Mouse (Mus musculus) midbrain, embryonic 16.5 days (tissue): ENCODE data around the gene Map7. TPM values are rescaled to one million over a fixed set of nuclear protein-coding genes. Genes with fewer than 3 reads are reported as not detected.

ENCODE experiments used
- ATAC-seq: fragments of 200-750 bp; cut with Nextera tagmentation; 2 replicates; pipeline ENCODE4 v1.8.0; 2017; ENCODE audit warnings: moderate TSS enrichment
- H3K27ac ChIP-seq: fragments of 300-500 bp; sonication (generic); 2 replicates; pipeline ENCODE4 v1.5.1; 2014; ENCODE audit warnings: mild to moderate bottlenecking, low read length, mixed read lengths
- H3K27me3 ChIP-seq: fragments of 300-500 bp; sonication (generic); 2 replicates; pipeline ENCODE4 v1.6.1; 2014; ENCODE audit warnings: low read depth, low read length, mixed read lengths; ENCODE audit not compliant: control insufficient read depth, insufficient read depth
- H3K36me3 ChIP-seq: fragments of 300-500 bp; sonication (generic); 2 replicates; pipeline ENCODE4 v1.6.1; 2014; ENCODE audit warnings: mild to moderate bottlenecking, low read length, moderate library complexity, mixed read lengths; ENCODE audit not compliant: control insufficient read depth, insufficient read depth
- H3K4me1 ChIP-seq: fragments of 300-500 bp; sonication (generic); 2 replicates; pipeline ENCODE4 v1.6.1; 2014; ENCODE audit warnings: mild to moderate bottlenecking, low read length, mixed read lengths; ENCODE audit not compliant: control insufficient read depth, insufficient read depth
- H3K4me2 ChIP-seq: fragments of 300-500 bp; sonication (generic); 2 replicates; pipeline ENCODE4 v1.6.1; 2014; ENCODE audit warnings: mild to moderate bottlenecking, low read length, mixed read lengths
- H3K4me3 ChIP-seq: fragments of 300-500 bp; sonication (generic); 2 replicates; pipeline ENCODE4 v1.5.1; 2014; ENCODE audit warnings: low read depth, mild to moderate bottlenecking, low read length, moderate library complexity, mixed read lengths
- H3K9ac ChIP-seq: fragments of 300-500 bp; sonication (generic); 2 replicates; pipeline ENCODE4 v1.6.1; 2014; ENCODE audit warnings: low read depth, low read length, mixed read lengths
- H3K9me3 ChIP-seq: fragments of 300-500 bp; sonication (generic); replicated peaks from 2 replicates; pipeline ENCODE4 v1.6.1; 2014; ENCODE audit warnings: mild to moderate bottlenecking, low read length, mixed read lengths; ENCODE audit not compliant: control insufficient read depth, poor library complexity, severe bottlenecking
- WGBS: fragments of 180-500 bp; shearing (Covaris S2); extraction: QIAGEN DNeasy Blood & Tissue Kit; methylation state at CpG from one replicate; pipeline ENCODE4 v1.1.7; 2014; 5-methylcytosine and 5-hydroxymethylcytosine counted together
- polyA plus RNA-seq: library from polyadenylated mRNA; unstranded; fragments of >200 nt; fragmentation: Nextera tagmentation; extraction: Ambion mirVana; gene quantifications from 2 replicates; pipeline ENCODE4 v1.2.1, GENCODE M21; 2015

The Map7 gene
- polyA plus RNA-seq, 1 experiment from 2014 or later: 8.5 TPM

- Histone ChIP-seq H3K27me3 (no peaks in the 10 kb centered on the region), H3K4me3 (no peak overlapping the region), H3K27ac (no peak overlapping the region), H3K4me1 (peaks cover 3% of the 10 kb centered on the region; the same call in 1 of the 2 replicates), H3K4me2 (no peak overlapping the region), H3K9ac (no peak overlapping the region), H3K36me3 (no peaks in the 10 kb centered on the region), H3K9me3 (no peaks in the 10 kb centered on the region)
- 92% methylated on average over 6 of the region's 6 CpGs for WGBS
- ATAC-seq: no peak
Measured at GRCm38 (mm10) chr10:20190139-20190747, 42.0 kb downstream of the Map7 start.

- H3K4me2 ChIP-seq: no peak overlapping the region
- H3K9me3 ChIP-seq: no peaks in the 10 kb centered on the region
- peaks cover 9% of the 10 kb centered on the region for H3K4me1 ChIP-seq
- no peak overlapping the region for H3K4me3 ChIP-seq
- ATAC-seq: no peak
- H3K27ac ChIP-seq: no peak overlapping the region
- WGBS: 16% methylated on average over 13 of the region's 13 CpGs
- no peaks in the 10 kb centered on the region for H3K36me3 ChIP-seq
- no peak overlapping the region for H3K9ac ChIP-seq
- H3K27me3 ChIP-seq: no peaks in the 10 kb centered on the region
Measured at GRCm38 (mm10) chr10:20194847-20195540, 46.7 kb downstream of the Map7 start.

DNA sequence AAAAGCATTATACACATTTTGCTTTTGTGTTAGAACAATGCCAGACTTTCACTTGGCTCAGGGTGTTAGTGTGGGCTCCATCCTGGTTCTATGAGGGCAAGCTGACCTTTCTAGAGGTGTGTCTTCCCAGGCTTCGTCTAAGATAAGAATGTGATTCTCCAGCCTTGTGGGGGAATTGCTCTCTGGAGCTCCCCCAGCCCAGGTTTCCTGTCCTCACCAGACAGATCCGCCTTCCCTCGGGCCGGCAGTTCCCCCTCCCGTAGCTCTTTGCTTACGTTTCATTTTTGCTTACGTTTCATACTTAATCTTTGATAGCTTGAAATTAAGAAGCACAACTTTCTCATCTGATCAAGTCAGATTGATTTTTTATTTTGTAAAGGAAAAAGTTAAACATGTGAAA lies 48.8 kb downstream of the Map7 start:
- WGBS: 78% methylated on average over 7 of the region's 7 CpGs
- Histone ChIP-seq H3K4me1 (peaks cover 9% of the 10 kb centered on the region), H3K9me3 (no peaks in the 10 kb centered on the region), H3K27ac (no peak overlapping the region), H3K36me3 (no peaks in the 10 kb centered on the region), H3K4me3 (no peak overlapping the region), H3K4me2 (no peak overlapping the region), H3K9ac (no peak overlapping the region), H3K27me3 (no peaks in the 10 kb centered on the region)
- no peak for ATAC-seq

GRCm38 (mm10) chr10:20198968-20199737 lies 50.9 kb downstream of the Map7 start:
- Histone ChIP-seq H3K4me3 (no peak overlapping the region), H3K36me3 (no peaks in the 10 kb centered on the region), H3K4me2 (no peak overlapping the region), H3K27me3 (no peaks in the 10 kb centered on the region), H3K9ac (no peak overlapping the region), H3K4me1 (peaks cover 9% of the 10 kb centered on the region), H3K9me3 (no peaks in the 10 kb centered on the region), H3K27ac (0 out of 2 replicates have a peak overlapping the region, but pooled peaks have one; percentile 22)
- WGBS: 48% methylated on average over 10 of the region's 10 CpGs
- ATAC-seq: peak; percentile 16; the same call in 1 of the 2 replicates

DNA sequence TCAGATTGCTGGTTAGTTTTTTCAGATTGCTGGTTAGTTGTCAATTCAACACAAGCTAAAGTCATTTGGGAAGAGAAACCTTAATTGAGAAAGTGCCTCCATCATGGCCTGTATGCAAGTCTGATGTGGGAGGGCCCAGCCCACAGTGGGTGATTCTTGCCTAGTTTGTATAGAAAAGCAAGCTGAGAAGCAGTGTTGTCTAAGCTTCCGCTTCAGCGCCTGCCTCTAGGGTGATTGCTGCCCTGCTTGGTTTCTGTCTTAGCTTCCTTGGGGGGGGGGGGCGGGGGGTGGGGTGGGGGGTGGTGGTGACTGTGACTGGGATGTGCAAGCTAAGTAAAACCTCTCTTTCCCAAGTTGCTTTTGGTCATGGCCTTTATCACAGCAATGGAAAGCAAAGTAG lies 53.0 kb downstream of the Map7 start:
- no peak overlapping the region for H3K4me3 ChIP-seq
- WGBS: 24% methylated on average over 3 of the region's 3 CpGs
- H3K9ac ChIP-seq: no peak overlapping the region
- no peak overlapping the region for H3K4me2 ChIP-seq
- ATAC-seq: no peak
- no peaks in the 10 kb centered on the region for H3K36me3 ChIP-seq
- peaks cover 2% of the 10 kb centered on the region; the same call in 1 of the 2 replicates for H3K27me3 ChIP-seq
- no peaks in the 10 kb centered on the region for H3K9me3 ChIP-seq
- no peak overlapping the region for H3K27ac ChIP-seq
- H3K4me1 ChIP-seq: peaks cover 4% of the 10 kb centered on the region; the same call in 1 of the 2 replicates

- Histone ChIP-seq H3K9ac (no peak overlapping the region), H3K4me3 (no peak overlapping the region), H3K27ac (no peak overlapping the region), H3K4me2 (no peak overlapping the region), H3K27me3 (peaks cover 2% of the 10 kb centered on the region; the same call in 1 of the 2 replicates), H3K4me1 (peaks cover 4% of the 10 kb centered on the region; the same call in 1 of the 2 replicates), H3K36me3 (no peaks in the 10 kb centered on the region), H3K9me3 (no peaks in the 10 kb centered on the region)
- no peak for ATAC-seq
- WGBS: 78% methylated on average over 9 of the region's 9 CpGs
Measured at GRCm38 (mm10) chr10:20202171-20202570, 53.9 kb downstream of the Map7 start.

- Histone ChIP-seq H3K4me2 (no peak overlapping the region), H3K36me3 (no peaks in the 10 kb centered on the region), H3K4me3 (no peak overlapping the region), H3K4me1 (peaks cover 4% of the 10 kb centered on the region; the same call in 1 of the 2 replicates), H3K27ac (no peak overlapping the region), H3K9ac (no peak overlapping the region), H3K27me3 (peaks cover 2% of the 10 kb centered on the region; the same call in 1 of the 2 replicates), H3K9me3 (no peaks in the 10 kb centered on the region)
- WGBS: 64% methylated on average over 6 of the region's 6 CpGs
- ATAC-seq: no peak
Measured at GRCm38 (mm10) chr10:20202818-20203217, 54.5 kb downstream of the Map7 start.

- WGBS: 94% methylated on average over 6 of the region's 6 CpGs
Measured at GRCm38 (mm10) chr10:20203502-20203901, 55.2 kb downstream of the Map7 start.

More at GRCm38 (mm10) chr10:20203502-20203901, 55.2 kb downstream of the Map7 start:
- no peak overlapping the region for H3K27ac ChIP-seq
- H3K4me3 ChIP-seq: no peak overlapping the region
- ATAC-seq: no peak
- no peaks in the 10 kb centered on the region for H3K36me3 ChIP-seq
- H3K4me2 ChIP-seq: no peak overlapping the region
- H3K9ac ChIP-seq: no peak overlapping the region
- H3K4me1 ChIP-seq: peaks cover 4% of the 10 kb centered on the region; the same call in 1 of the 2 replicates
- peaks cover 2% of the 10 kb centered on the region; the same call in 1 of the 2 replicates for H3K27me3 ChIP-seq
- no peaks in the 10 kb centered on the region for H3K9me3 ChIP-seq
